Mouse (Mus musculus) adrenal gland, postnatal 36 days (tissue): Measurements from ENCODE around the gene Tor2a. TPM values are rescaled to one million over a fixed set of nuclear protein-coding genes. Genes with fewer than 3 reads are reported as not detected.

Source experiments
- DNase-seq, 2 experiments: peaks; one replicate each; pipeline ENCODE4 v3.0.0; 2021; ENCODE audit warnings: mixed read lengths in 1 of 2
- long read RNA-seq, 2 experiments: library from polyadenylated mRNA; stranded (forward); transcript quantifications; one replicate each; pipeline ENCODE4 v2.0.0; 2021; ENCODE audit warnings: borderline sequencing depth in 2 of 2
- total RNA-seq, 2 experiments: library from RNA; stranded (reverse); gene quantifications; 2 replicates each; pipeline ENCODE4 v1.2.3; 2021

The Tor2a gene
- total RNA-seq = 10 to 100 TPM; 26.7 to 32.5 TPM
- long read RNA-seq, experiment 1, transcript Tor2a-201 (5 exons, 1,536 nt) = major isoform, 29 of 58 reads
- long read RNA-seq, experiment 1, transcript Tor2a-206 (5 exons, 915 nt) = minor isoform, 9 of 58 reads
- long read RNA-seq, experiment 1, transcript Tor2a-204 (4 exons, 2,712 nt) = minor isoform, 7 of 58 reads
- long read RNA-seq, experiment 1, partial matches to known transcripts = 3 of 58 reads
- long read RNA-seq, experiment 1, other reads (novel, unspliced or antisense) = 8 of 58 reads
- long read RNA-seq, experiment 2, transcript Tor2a-201 (5 exons, 1,536 nt) = major isoform, 16 of 22 reads
- long read RNA-seq, experiment 2, partial matches to known transcripts = 0 of 22 reads
- long read RNA-seq, experiment 2, other reads (novel, unspliced or antisense) = 3 of 22 reads

DNA sequence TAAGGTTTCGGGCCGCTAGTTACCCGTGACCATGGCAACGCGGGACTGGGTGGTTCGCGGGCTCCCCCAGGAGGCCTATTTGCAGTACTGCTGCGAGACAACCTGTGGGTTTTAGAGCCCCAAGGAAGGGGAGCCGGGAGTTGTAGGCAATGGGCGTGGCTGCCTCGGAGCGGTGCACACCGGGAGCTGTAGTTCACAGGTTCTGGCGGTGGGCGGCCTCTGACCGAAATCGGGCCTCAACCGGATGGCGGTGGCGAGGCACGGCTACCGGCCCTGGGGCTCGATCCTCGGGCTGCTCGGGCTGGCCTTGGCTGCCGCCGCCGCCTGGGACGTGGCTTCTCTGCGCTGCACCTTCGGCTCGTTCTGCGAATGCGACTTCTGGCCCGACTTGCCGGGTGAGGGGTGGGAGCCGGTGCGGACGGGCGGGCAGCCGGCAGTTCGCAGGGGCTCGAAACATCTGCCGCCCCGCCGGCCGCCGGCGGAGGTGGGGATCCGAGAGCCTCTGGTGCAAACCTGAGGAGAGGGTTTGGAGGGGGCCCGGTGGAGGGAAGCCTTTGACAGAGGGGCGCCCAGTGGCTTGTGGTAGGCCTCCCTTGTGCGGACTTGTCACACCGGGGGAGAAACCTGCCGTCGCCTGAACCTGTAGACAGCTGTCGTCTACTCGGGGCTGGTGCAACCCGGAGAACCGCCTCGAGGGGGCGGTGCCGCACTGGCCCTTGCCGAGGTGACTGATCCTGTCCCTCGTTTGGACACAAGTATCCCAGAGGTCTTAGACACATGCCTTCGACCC is at the start of gene Tor2a:
Gene Tor2a (plus strand): TSS at position 179 of the 790 bp plus-strand sequence.
- peak; percentile 98 for DNase-seq

DNA sequence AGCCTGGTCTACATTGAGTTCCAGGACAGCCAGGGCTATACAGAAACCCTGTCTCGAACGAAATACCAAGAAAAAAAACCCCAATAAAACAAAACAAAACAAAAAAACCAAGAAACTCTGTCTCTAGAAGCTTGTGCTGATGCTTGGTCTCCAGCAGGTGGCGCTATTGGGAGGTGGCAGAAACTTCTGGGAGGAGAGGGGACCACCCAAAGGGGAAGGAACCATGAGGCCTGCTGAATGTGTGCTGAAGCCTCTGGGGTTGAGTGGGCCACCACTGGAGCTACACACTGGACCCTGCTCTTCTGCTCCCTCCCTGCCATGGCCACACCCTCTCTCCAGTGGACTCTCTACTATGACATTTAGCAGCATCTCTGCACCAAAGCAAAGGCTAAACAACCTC is 48.4 kb upstream of the Tor2a start:
- peak; percentile 53 to 71 for DNase-seq

DNA sequence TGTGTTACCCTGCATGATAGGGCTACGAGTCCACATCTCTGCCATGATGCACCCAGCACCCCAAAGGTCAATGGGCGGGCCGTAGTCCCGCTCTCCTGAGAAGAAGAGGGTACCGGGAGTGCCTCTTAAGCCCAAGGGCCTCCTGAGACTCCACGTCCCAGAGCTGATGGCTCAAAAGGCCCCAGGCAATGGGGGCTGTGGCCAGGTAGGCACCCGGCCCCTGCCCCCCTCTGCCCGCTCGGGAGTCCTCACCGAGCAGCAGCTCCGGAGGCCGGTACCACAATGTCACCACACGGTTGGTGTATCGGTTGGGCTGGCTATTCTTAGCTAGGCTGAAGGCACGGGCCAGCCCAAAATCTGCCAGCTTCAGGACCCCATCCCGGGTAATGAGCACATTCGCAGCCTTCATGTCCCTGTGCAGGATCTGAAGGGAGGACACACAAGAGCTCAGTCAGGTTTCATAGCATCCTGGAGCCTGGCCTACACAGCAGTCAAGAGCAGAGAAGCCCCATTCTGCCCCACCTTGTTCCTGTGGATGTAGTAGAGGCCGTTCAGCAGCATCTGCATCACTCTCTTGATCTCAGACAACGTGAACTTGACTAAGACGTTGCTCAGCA is 47.4 kb upstream of the Tor2a start:
- no peak for DNase-seq

DNA sequence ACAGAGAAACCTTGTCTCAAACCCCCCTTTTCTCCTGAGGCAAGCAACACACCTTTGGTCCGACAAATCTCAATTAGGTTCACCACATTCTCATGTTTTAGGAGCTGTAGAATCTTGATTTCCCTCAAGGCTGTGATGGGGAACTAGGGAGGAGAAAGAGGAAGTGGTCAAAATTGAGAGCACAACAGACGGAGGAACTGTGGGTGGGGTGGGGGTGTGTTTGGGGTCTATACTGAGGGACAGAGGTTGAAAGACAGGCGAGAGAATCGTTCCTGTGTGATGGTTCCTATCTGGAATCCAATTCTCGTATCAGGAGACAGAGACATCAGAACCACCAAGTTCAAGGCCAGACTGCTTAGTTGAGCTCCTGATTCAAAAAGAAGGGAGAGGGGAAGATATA is 46.6 kb upstream of the Tor2a start:
- no peak for DNase-seq

GRCm38 (mm10) chr2:32711301-32712056 is 45.6 kb upstream of the Tor2a start:
- DNase-seq = no peak

DNA sequence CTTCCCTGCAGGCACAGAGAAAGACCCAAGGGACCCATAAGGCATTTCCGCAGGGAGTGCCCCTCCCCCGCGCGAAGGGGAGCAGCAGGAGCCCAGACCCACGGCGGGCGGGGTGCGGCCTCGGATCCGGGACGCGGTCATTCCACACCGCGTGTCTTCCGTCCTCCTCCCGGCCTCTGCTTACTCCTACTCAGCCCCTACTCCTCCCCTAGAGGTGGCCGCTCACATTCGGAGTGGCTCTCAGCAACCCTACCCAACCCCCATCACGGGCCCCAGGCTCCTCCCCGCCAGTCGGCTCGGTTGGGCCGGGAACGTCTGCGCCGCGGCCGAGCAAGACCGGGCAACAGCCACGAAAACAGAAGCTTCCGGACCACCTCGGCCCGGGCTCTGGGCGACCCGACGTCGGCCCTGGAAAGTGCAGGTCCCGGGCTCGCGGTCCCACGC is 44.9 kb upstream of the Tor2a start:
- peak; percentile 79 to 88 for DNase-seq

DNA sequence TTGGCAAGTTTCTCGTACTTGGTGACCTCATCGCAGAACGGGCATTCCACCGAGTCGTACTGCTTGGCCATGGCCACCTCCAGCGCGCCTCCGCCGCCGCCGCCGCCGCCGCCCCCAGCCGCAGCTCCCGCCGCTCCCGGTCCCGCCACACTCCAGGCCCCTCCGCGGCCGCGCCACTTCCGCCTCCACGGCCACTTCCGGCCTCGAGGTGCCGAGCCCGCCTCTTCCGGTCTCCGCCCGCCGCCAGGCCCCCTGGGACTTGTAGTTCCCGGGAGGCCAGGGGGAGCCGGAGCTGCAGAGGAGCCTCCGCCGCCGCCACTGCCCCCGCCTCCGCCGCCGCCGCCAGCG is 44.5 kb upstream of the Tor2a start:
- peak; percentile 96 to 97 for DNase-seq

DNA sequence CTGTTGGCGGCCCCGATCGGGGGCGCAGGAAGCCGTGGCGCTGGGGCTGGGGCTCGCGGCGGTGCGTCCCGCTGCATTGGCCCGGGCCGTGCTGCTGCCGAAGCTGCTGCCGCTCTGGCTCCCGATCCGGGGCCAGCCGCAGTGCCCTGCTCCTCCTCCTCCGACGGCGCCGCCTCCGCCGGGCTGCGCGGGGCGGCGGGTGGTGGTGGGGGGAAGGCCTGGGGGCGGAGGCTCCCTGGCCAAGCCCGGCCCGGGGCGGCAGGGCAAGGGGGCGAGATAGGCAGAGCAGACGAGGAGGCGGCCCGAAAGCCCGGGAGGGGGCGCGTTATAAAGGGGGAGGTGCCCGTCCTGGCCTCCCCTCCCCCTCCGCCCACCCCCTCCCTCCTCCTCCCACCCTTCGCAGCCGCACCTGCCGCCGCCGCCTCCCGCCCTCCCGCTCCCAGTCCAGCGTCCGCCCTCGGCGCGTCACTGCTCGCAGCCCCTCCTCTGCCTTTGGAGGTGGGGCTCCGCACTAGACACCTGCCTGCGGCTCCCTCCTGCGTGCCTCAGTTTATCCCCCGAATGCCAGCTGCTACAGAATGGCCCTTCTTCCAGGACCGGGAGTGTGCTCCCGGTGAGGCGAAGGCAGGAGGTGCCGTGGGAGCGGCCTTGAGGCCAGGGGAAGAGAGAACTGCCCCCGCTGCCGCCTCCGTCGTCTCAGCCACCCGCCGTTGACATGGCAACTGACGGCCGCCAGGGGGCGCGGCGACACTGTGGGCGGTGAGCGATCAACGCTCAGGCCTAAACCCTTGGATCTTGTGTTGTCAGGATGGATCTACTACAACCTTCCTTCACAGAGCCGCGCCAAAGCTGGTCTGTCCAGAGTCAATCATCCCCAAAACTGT is 43.9 kb upstream of the Tor2a start, which contains the start of gene Cdk9:
Gene Cdk9 (minus strand): TSS at position 143 of the 884 bp plus-strand sequence.
- peak; percentile 93 to 95 for DNase-seq

DNA sequence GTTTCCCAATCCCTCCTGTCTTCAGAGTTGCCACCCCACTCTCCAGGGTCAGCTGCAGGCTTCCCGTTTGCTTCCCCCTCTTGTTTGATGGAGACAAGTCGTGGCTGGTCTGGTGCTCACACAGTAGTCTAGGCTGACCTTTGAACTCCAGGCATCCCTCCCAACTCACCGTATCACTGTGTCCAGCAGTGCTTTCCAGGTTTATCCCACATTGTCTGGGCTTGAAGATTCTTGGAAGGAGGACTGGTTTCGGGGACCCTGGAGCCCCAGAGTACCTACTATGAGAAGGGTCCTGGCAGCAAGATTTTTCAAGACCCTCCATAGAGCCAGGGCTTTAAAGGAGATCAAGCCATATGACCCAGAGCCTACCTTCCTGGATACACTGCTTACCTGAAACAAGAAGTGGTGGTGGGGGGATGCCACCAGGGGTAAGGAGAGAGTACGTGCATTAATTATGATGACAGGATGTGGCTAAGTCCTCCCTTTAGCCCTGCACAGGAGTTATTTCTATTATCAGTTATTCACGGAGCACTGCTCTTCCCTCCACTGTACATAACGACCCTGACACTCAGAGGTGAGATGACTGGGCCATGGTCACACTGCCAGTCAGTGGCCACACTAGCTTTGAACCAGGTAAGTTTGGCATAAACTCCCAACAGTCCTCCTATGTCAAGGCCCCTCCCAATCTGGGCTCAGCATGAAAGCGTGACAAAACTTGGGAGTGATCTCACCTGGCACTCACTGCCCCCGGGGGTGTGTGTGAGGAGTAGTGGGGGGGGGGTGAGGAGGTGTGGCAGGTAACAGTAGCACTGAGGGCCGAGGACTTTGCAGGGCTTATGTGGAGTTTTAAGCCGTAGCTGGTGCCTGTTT is 42.7 kb upstream of the Tor2a start:
- DNase-seq = no peak

- peak; percentile 47 to 69 for DNase-seq
These were observed 42.0 kb upstream of the Tor2a start for GRCm38 (mm10) chr2:32714987-32715425.

DNA sequence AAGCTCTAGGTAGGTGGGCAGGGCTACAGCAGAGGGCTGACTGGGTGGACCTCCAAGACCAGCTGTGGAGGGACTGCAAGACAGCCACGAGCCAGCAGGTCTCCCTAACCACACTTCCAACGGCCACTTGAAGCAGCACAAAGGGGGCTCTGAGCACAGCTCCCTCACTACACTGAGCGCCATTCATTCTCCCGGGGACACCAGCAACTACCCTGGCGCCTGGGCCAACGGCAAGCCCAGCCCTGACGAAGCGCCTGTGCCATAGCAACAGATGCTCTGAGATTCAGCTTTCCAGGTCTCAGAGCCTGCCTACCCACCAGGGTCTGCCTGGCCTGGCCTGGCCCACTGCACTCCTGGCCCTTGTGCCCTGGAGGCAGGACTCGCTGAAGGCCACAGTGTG is 38.3 kb upstream of the Tor2a start:
- DNase-seq = no peak

- DNase-seq = no peak
These were observed 37.0 kb upstream of the Tor2a start for GRCm38 (mm10) chr2:32720053-32720452.

DNA sequence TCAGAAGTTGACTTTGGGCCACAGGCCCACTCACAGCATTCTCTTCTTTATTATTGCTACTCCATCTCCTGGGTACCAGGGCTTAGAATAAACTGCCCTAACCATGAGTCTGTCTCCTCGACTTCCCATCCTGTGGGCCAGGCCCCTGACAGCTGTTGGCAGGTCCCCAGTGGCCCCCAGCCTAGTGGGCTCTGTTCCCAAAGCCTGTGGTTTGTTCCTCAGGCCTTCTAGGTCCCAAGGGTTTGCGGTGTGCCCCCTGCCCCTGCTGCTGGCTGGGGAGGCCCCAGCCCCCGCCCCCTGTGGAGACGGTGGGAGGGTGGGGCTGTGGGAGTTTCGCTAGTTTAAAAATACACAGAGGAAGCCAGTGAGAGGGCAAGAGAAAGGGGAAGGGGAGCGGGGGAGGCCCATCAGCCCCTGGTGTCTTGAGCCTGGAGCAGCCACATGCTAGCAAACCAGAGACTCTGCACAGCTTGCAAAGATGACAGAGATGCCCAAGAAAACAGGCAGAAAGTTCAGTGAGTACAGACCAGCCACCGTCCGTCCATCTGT is 36.3 kb upstream of the Tor2a start, which contains the start of gene Sh2d3c:
Gene Sh2d3c (plus strand): TSS at position 375 of the 549 bp plus-strand sequence.
- DNase-seq = no peak

- no peak for DNase-seq
These were observed 35.0 kb upstream of the Tor2a start for GRCm38 (mm10) chr2:32722046-32722445.

- DNase-seq = no peak
These were observed 34.5 kb upstream of the Tor2a start for GRCm38 (mm10) chr2:32722581-32722980.

DNA sequence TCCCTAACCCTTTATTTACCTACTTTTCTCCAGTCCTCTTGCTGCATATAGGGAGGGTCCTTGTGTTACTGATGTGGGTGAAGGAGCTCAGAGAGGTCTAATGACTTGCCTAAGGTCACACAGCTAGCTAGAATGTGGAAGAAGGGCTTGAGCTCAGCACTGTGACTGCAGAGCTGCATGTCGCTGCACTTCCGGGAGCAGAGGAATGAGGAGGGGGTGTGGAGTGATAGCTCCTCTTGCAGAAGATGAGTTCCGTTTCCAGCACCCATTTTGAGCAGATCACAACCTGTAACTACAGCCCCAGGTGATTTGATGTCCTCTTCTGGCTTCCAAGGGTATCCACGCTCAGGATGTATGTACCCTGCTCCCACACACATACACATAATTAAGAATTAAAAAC is 32.9 kb upstream of the Tor2a start:
- no peak for DNase-seq

DNA sequence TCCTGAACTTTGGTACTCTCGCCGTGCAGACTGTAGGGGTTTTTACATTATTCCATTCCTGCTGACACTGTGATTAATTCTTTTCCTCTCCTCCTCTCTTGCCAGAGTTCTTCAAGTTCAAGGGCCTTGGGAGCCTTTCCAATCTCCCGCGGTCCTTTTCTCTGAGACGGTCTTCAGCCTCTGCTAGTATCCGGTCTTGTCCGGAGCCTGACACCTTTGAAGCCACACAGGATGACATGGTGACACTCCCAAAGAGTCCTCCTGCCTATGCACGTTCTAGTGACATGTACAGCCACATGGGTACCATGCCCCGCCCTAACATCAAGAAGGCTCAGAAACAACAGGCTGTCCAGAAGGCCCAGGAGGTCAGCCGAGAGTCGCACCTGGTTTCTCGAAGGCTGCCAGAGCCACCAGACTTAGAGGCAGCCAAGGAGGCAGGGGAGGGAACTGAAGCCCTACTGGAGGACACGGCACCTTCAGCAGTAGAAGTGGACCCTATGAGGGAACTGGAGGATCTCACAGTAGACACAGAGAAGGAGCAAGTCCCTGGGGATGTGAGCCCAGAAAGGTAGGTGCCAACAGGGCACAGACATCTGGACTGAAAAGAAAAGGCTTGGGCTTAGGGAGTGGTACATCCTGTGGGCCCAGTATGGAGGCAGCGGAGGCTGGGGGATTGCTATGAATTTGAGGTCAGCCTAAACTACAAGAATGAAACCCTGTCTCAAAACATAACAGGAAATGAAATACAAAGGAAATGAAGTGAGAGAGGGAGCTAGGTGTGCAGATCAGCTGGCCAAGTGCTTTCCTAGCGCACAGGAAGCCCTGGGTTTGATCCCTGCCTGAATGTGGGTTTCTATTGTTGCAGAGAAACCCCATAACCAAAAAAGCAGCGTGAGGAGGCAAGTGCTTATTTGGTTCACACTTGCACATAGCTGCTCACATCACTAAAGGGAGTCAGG is 31.9 kb upstream of the Tor2a start:
- peak; percentile 65 to 68 for DNase-seq

- peak; percentile 92 to 94 for DNase-seq
These were observed 29.6 kb upstream of the Tor2a start for GRCm38 (mm10) chr2:32727435-32727834.
